In genomic region chr12:12551818-12552217, GRCm38 (mm10) we compare ENCODE assay signal across 25 mouse cellular contexts.
A peak's percentile ranks its signal among the peaks of the same experiment; 100 is the strongest.
DNase-seq lines count a peak whose midpoint lies in the region; ATAC-seq and TF ChIP-seq lines count a peak whose summit lies in the region.
"Had no signal": no experiment of that assay in that cellular context is flagged by ENCODE, and none has a peak within 500 bp of the region (broad histone marks: within the 10 kb centered on the region; RNA-seq: fewer than 3 reads in every experiment).

No protein-coding gene starts in this region.

- peak; percentile 36 for DNase-seq in kidney, adult 2 months
- peak; percentile 7 for DNase-seq in kidney, postnatal 0 days (ENCODE audit: low spot score)
- DNase-seq in splenic B cell, adult 2 months (ENCODE audit: low read depth, low spot score): peak; percentile 50
- DNase-seq in adrenal gland, adult 8-10 months: no peak
- DNase-seq in left cerebral cortex, adult 8-10 months (ENCODE audit: low spot score in 2 of 2): no peak
- DNase-seq in cerebellum, adult 18-20 months: no peak
- DNase-seq: adrenal gland, postnatal 25 days; cerebellum, adult 2 months; cerebellum, postnatal 36 days; right cerebral cortex, postnatal 14 days; spleen, adult 18-20 months; thymus, adult 18-20 months; thymus, postnatal 4 days had no signal

- 38% methylated on average over 5 of the region's 5 CpGs for WGBS in kidney, adult 2 months
- 48% methylated on average over 5 of the region's 5 CpGs for WGBS in kidney, embryonic 15.5 days
- 53% methylated on average over 5 of the region's 5 CpGs for WGBS in kidney, postnatal 0 days
- 60% methylated on average over 5 of the region's 5 CpGs for WGBS in lung, embryonic 16.5 days

- H3K9me3 ChIP-seq in kidney, embryonic 15.5 days (replicated peaks): no peaks in the 10 kb centered on the region
- H3K9me3 ChIP-seq in kidney, postnatal 0 days (replicated peaks; ENCODE audit: low read length): no peaks in the 10 kb centered on the region
- H3K9me3 ChIP-seq in lung, embryonic 16.5 days (ENCODE audit: control insufficient read depth, low read length): no peaks in the 10 kb centered on the region
- H3K9me3 ChIP-seq: embryonic facial prominence, embryonic 10.5 days; G1E; heart, embryonic 15.5 days; hindbrain, embryonic 10.5 days; limb, embryonic 13.5 days; megakaryocyte, embryonic 14.5 days; midbrain, embryonic 15.5 days; stomach, embryonic 15.5 days had no signal

- H3K9ac ChIP-seq in kidney, embryonic 15.5 days: no peak overlapping the region
- H3K9ac ChIP-seq in kidney, postnatal 0 days (ENCODE audit: low read depth, low read length): no peak overlapping the region
- H3K9ac ChIP-seq in lung, embryonic 16.5 days (ENCODE audit: low read length): no peak overlapping the region
- H3K9ac ChIP-seq: heart, embryonic 15.5 days; limb, embryonic 13.5 days; liver, embryonic 14.5 days; midbrain, embryonic 15.5 days; stomach, embryonic 15.5 days had no signal

- TF ChIP-seq CTCF in kidney, adult 2 months (conservative IDR thresholded peaks at IDR 0.05; ENCODE audit: insufficient read depth, insufficient read length, low read depth, low read length): no peak
- TF ChIP-seq CTCF in kidney, postnatal 0 days (IDR thresholded peaks at IDR 0.05; ENCODE audit: low read depth): no peak

- no peak overlapping the region for H3K4me2 ChIP-seq in kidney, embryonic 15.5 days
- H3K4me2 ChIP-seq in kidney, postnatal 0 days (ENCODE audit: low read length): no peak overlapping the region
- no peak overlapping the region for H3K4me2 ChIP-seq in lung, embryonic 16.5 days (ENCODE audit: low read depth, low read length)
- H3K4me2 ChIP-seq: heart, embryonic 15.5 days; limb, embryonic 13.5 days; midbrain, embryonic 15.5 days; stomach, embryonic 15.5 days had no signal

- no peaks in the 10 kb centered on the region for H3K36me3 ChIP-seq in kidney, adult 2 months (ENCODE audit: control insufficient read depth, insufficient read depth, low read length)
- no peaks in the 10 kb centered on the region for H3K36me3 ChIP-seq in kidney, embryonic 15.5 days
- no peaks in the 10 kb centered on the region for H3K36me3 ChIP-seq in kidney, postnatal 0 days (ENCODE audit: insufficient read depth, low read length)
- no peaks in the 10 kb centered on the region for H3K36me3 ChIP-seq in lung, embryonic 16.5 days (ENCODE audit: control insufficient read depth, insufficient read depth, low read length)
- no peaks in the 10 kb centered on the region for H3K36me3 ChIP-seq in splenic B cell, adult 2 months (ENCODE audit: control insufficient read depth, insufficient read depth, low read length, poor library complexity, severe bottlenecking)
- H3K36me3 ChIP-seq: embryonic facial prominence, embryonic 10.5 days; G1E; heart, embryonic 15.5 days; hindbrain, embryonic 10.5 days; limb, embryonic 13.5 days; midbrain, embryonic 15.5 days; stomach, embryonic 15.5 days had no signal

- no peak; the same call in 1 of the 2 replicates for ATAC-seq in kidney, embryonic 15.5 days (replicated peaks; ENCODE audit: low FRiP score)
- peak; percentile 43; the same call in 1 of the 2 replicates for ATAC-seq in kidney, postnatal 0 days (replicated peaks; ENCODE audit: low FRiP score, low read depth)
- peak; percentile 60; the same call in 1 of the 2 replicates for ATAC-seq in lung, embryonic 16.5 days (ENCODE audit: low read depth)
- ATAC-seq: midbrain, embryonic 15.5 days had no signal

- no peak for TF ChIP-seq POLR2A in kidney, adult 2 months (IDR thresholded peaks at IDR 0.05; ENCODE audit: low read depth, low read length)

- no peaks in the 10 kb centered on the region for H3K27me3 ChIP-seq in kidney, adult 2 months (replicated peaks; ENCODE audit: control insufficient read depth, insufficient read depth, low read length)
- no peaks in the 10 kb centered on the region for H3K27me3 ChIP-seq in kidney, embryonic 15.5 days
- no peaks in the 10 kb centered on the region for H3K27me3 ChIP-seq in kidney, postnatal 0 days (ENCODE audit: insufficient read depth, low read length)
- no peaks in the 10 kb centered on the region for H3K27me3 ChIP-seq in lung, embryonic 16.5 days (ENCODE audit: control insufficient read depth, insufficient read depth, low read depth, low read length)
- H3K27me3 ChIP-seq in splenic B cell, adult 2 months (ENCODE audit: control insufficient read depth, insufficient read depth, low read length, poor library complexity, severe bottlenecking): no peaks in the 10 kb centered on the region
- H3K27me3 ChIP-seq: heart, embryonic 15.5 days; limb, embryonic 13.5 days; megakaryocyte, embryonic 14.5 days; midbrain, embryonic 15.5 days; stomach, embryonic 15.5 days had no signal

- H3K27ac ChIP-seq in kidney, adult 2 months (ENCODE audit: insufficient read depth, low read depth, low read length): no peak overlapping the region
- no peak overlapping the region for H3K27ac ChIP-seq in kidney, embryonic 15.5 days
- H3K27ac ChIP-seq in kidney, postnatal 0 days: no peak overlapping the region
- no peak overlapping the region for H3K27ac ChIP-seq in lung, embryonic 16.5 days (ENCODE audit: low read length)
- H3K27ac ChIP-seq: embryonic facial prominence, embryonic 10.5 days; heart, embryonic 15.5 days; hindbrain, embryonic 10.5 days; limb, embryonic 13.5 days; liver, embryonic 14.5 days; midbrain, embryonic 15.5 days; stomach, embryonic 15.5 days had no signal

- H3K4me3 ChIP-seq in kidney, adult 2 months (ENCODE audit: insufficient read depth, low read depth, low read length): no peak overlapping the region
- H3K4me3 ChIP-seq in kidney, embryonic 15.5 days (replicated peaks): no peak overlapping the region
- H3K4me3 ChIP-seq in kidney, postnatal 0 days (replicated peaks; ENCODE audit: low read depth, low read length): no peak overlapping the region
- no peak overlapping the region for H3K4me3 ChIP-seq in lung, embryonic 16.5 days (ENCODE audit: low read length)
- H3K4me3 ChIP-seq: embryonic facial prominence, embryonic 10.5 days; heart, embryonic 15.5 days; hindbrain, embryonic 10.5 days; limb, embryonic 13.5 days; midbrain, embryonic 15.5 days; myocyte; stomach, embryonic 15.5 days had no signal

- peaks cover 3% of the 10 kb centered on the region; the same call in 1 of the 2 replicates for H3K4me1 ChIP-seq in kidney, adult 2 months (ENCODE audit: control insufficient read depth, insufficient read depth, low read length)
- no peaks in the 10 kb centered on the region for H3K4me1 ChIP-seq in kidney, embryonic 15.5 days
- no peaks in the 10 kb centered on the region for H3K4me1 ChIP-seq in kidney, postnatal 0 days (replicated peaks; ENCODE audit: insufficient read depth, low read length)
- H3K4me1 ChIP-seq in lung, embryonic 16.5 days (replicated peaks; ENCODE audit: control insufficient read depth, insufficient read depth, low read length): no peaks in the 10 kb centered on the region; the same call in 1 of the 2 replicates
- H3K4me1 ChIP-seq: embryonic facial prominence, embryonic 10.5 days; hindbrain, embryonic 10.5 days; midbrain, embryonic 15.5 days; stomach, embryonic 15.5 days had no signal

Comparison
In these comparisons a context has a peak if more than half of its experiments do, and no peak if none do; other contexts are left out.
1. DNase-seq: peak in kidney, adult 2 months (single experiment), kidney, postnatal 0 days (single experiment) and splenic B cell, adult 2 months (single experiment); none in adrenal gland, adult 8-10 months (single experiment), left cerebral cortex, adult 8-10 months (0 of 2) and cerebellum, adult 18-20 months (0 of 2).